Mouse (Mus musculus): Measurements from ENCODE around the gene Cd3eap.

Gene Cd3eap

GRCm38 (mm10) chr7:19307739-19308453 is 51.4 kb downstream of the Cd3eap start:
- DNase-seq (ENCODE audit: low spot score), result peak; percentile 87

- no peak for DNase-seq (ENCODE audit: low spot score)
Measured at GRCm38 (mm10) chr7:19306819-19307738, 52.2 kb downstream of the Cd3eap start.

All from embryo, embryonic 10 days (tissue).